Mouse (Mus musculus): ENCODE measurements around the gene Tnks1bp1. TPM values are rescaled to one million over a fixed set of nuclear protein-coding genes. Genes with fewer than 3 reads are reported as not detected.

The Tnks1bp1 gene
- polyA plus RNA-seq (2015; fragmentation: Nextera tagmentation; extraction: Ambion mirVana), result 20.1 and 24.9 TPM in 2 replicates

GRCm38 (mm10) chr2:85047596-85048167 lies at the start of gene Tnks1bp1:
Gene Tnks1bp1 (plus strand): TSS chr2:85048022.
- Histone ChIP-seq H3K36me3 (ENCODE audit: poor library complexity, severe bottlenecking) (peaks cover 55% of the 10 kb centered on the region), H3K4me3 (peak within 1 kb of the TSS; percentile 67), H3K27ac (peak within 1 kb of the TSS; percentile 94), H3K27me3 (no peaks in the 10 kb centered on the region), H3K4me1 (peaks cover 40% of the 10 kb centered on the region), H3K4me2 (peak within 1 kb of the TSS; percentile 69), H3K9ac (peak within 1 kb of the TSS; percentile 81), H3K9me3 (replicated peaks) (no peaks in the 10 kb centered on the region)
- peak; percentile 88 for ATAC-seq
- under 1% methylated on average over 42 of the region's 42 CpGs for WGBS

DNA sequence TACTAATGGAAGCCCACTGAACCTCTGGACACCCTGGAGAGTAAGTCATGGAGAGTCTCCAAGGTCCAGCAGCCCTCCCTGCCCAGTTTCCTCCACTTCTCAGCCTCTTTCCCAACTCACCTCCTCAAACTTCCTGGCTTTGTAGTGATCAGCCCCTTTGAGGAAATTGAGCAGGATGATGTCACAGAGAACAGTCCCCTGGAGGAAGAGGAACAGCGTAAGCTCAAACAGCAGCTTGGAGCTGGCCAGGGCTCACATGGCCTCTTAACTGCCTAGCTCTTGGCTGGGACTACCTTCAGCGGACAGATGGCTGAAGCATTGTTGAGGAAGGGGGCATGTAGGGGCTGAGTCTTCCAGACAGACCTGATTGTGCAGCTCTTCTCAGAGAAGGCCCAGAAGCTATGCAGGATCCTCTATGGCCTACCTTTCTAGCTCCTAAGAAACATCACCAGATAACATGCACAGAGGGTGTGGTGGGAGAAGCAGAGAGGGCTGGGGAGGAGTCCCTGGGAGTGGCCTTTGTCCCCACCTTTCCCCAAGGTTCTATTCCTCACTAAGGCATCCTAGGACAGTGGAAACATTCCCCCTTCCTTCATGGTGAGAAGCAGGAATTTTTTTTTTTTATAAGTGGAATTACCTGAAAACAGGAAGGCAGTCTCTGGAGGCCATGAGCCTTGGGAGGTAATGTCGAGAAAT lies 48.2 kb upstream of the Tnks1bp1 start:
- no peak for ATAC-seq
- no peaks in the 10 kb centered on the region for H3K9me3 ChIP-seq (replicated peaks)
- H3K4me1 ChIP-seq, result no peaks in the 10 kb centered on the region
- H3K4me2 ChIP-seq, result no peak overlapping the region
- no peak overlapping the region for H3K9ac ChIP-seq
- H3K36me3 ChIP-seq (ENCODE audit: poor library complexity, severe bottlenecking), result no peaks in the 10 kb centered on the region
- H3K27me3 ChIP-seq, result no peaks in the 10 kb centered on the region
- no peak overlapping the region for H3K4me3 ChIP-seq
- WGBS, result 81% methylated on average over 3 of the region's 3 CpGs
- no peak overlapping the region for H3K27ac ChIP-seq

GRCm38 (mm10) chr2:85001497-85001896 lies 46.3 kb upstream of the Tnks1bp1 start:
- ATAC-seq, result no peak
- Histone ChIP-seq H3K4me2 (no peak overlapping the region), H3K9me3 (replicated peaks) (no peaks in the 10 kb centered on the region), H3K27me3 (no peaks in the 10 kb centered on the region), H3K4me3 (no peak overlapping the region), H3K36me3 (ENCODE audit: poor library complexity, severe bottlenecking) (no peaks in the 10 kb centered on the region), H3K27ac (no peak overlapping the region), H3K4me1 (no peaks in the 10 kb centered on the region), H3K9ac (no peak overlapping the region)
- 70% methylated on average over 13 of the region's 13 CpGs for WGBS

DNA sequence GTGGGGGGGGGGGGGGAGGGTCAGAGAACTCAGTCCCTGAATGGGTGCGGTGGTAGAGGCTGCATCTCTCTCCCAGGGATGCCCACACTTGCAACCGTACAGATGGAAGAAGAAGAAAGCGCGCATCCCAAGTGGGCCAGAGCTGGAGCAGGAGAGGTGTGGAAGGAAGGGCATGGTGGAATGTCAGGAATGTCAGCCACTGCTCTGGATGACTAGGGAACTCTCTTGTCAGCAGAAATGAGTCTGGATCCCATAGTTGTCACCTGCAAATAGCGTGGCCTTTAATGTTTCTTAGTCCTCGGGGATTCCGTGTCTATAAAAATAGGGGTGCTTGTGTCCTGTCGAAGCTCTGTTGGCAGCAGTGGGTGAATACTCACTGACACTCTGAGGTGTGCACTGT lies 45.2 kb upstream of the Tnks1bp1 start:
- Histone ChIP-seq H3K9me3 (replicated peaks) (no peaks in the 10 kb centered on the region), H3K4me2 (no peak overlapping the region), H3K36me3 (ENCODE audit: poor library complexity, severe bottlenecking) (no peaks in the 10 kb centered on the region), H3K27ac (no peak overlapping the region), H3K9ac (no peak overlapping the region), H3K4me3 (no peak overlapping the region), H3K27me3 (no peaks in the 10 kb centered on the region), H3K4me1 (no peaks in the 10 kb centered on the region)
- no peak for ATAC-seq
- 85% methylated on average over 8 of the region's 8 CpGs for WGBS

DNA sequence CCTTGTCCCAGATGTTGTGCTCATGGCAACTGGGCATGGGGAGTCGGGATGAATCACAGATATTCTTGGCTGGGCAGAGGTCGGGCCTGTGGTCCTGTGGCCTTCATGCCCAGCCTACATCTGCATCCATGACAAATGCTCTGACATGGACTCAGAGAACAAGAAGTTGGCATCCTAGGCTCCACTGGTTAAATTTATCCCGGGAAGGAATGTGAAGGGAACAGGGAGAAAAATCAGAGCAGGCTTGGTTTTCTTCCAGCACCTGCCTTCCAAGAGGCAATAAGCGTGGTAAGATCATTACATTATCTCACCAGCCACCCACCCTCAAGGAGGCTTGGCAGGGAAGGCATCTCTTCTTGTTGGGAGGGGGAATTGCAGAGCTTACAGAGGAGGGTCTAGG lies 43.5 kb upstream of the Tnks1bp1 start:
- Histone ChIP-seq H3K4me2 (no peak overlapping the region), H3K4me1 (no peaks in the 10 kb centered on the region), H3K9me3 (replicated peaks) (no peaks in the 10 kb centered on the region), H3K27ac (no peak overlapping the region), H3K4me3 (no peak overlapping the region), H3K36me3 (ENCODE audit: poor library complexity, severe bottlenecking) (no peaks in the 10 kb centered on the region), H3K9ac (no peak overlapping the region), H3K27me3 (no peaks in the 10 kb centered on the region)
- 85% methylated on average over 4 of the region's 4 CpGs for WGBS
- no peak for ATAC-seq

- Histone ChIP-seq H3K27ac (no peak overlapping the region), H3K9ac (no peak overlapping the region), H3K36me3 (ENCODE audit: poor library complexity, severe bottlenecking) (no peaks in the 10 kb centered on the region), H3K9me3 (replicated peaks) (no peaks in the 10 kb centered on the region), H3K4me1 (no peaks in the 10 kb centered on the region), H3K27me3 (no peaks in the 10 kb centered on the region), H3K4me2 (no peak overlapping the region), H3K4me3 (no peak overlapping the region)
- 74% methylated on average over 7 of the region's 7 CpGs for WGBS
- no peak for ATAC-seq
These were observed 41.2 kb upstream of the Tnks1bp1 start for GRCm38 (mm10) chr2:85006600-85006999.

DNA sequence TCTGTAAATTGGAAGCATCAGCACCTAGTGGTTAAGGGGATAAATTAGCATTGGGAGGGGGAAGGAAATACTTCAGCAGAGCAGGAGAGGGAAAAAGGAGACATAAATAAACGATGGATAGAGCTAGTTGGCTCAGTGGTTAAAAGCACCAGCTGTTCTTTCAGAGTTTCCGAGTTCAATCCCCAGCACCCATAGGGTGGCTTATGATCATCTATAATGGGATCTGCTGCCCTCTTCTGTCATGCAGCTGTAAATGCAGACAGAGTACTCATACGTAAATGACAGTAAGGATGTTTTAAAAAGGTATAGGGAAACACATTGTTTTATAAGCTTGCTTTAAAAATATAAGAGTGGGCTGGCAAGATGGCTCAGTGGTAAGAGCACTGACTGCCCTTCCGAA lies 40.1 kb upstream of the Tnks1bp1 start:
- H3K4me1 ChIP-seq, result no peaks in the 10 kb centered on the region
- 20% methylated on average over 4 of the region's 4 CpGs for WGBS
- H3K27ac ChIP-seq, result no peak overlapping the region
- no peaks in the 10 kb centered on the region for H3K9me3 ChIP-seq (replicated peaks)
- H3K4me3 ChIP-seq, result no peak overlapping the region
- H3K9ac ChIP-seq, result no peak overlapping the region
- H3K4me2 ChIP-seq, result no peak overlapping the region
- ATAC-seq, result peak; percentile 60; the same call in 1 of the 2 replicates
- H3K27me3 ChIP-seq, result no peaks in the 10 kb centered on the region
- no peaks in the 10 kb centered on the region for H3K36me3 ChIP-seq (ENCODE audit: poor library complexity, severe bottlenecking)

DNA sequence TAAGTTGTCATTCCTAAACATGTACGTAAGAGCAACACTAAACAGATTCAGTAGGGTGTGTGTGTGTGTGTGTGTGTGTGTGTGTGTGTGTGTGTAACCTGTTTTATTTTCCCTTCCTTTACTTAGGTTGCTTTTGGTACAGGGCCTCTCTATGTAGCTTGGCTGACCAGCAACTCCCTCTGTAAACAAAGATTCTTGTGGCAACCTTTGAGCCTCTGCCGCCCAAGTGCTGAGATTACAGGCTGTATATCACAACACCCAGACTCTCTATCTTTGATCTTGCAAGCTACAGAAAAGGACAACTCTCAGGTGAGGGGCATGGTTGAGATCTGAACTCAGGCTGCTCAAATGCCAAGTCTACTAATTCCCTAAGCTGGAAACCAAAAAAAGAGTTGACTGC lies 38.6 kb upstream of the Tnks1bp1 start:
- Histone ChIP-seq H3K27me3 (no peaks in the 10 kb centered on the region), H3K9ac (no peak overlapping the region), H3K36me3 (ENCODE audit: poor library complexity, severe bottlenecking) (no peaks in the 10 kb centered on the region), H3K4me2 (no peak overlapping the region), H3K27ac (no peak overlapping the region), H3K4me3 (no peak overlapping the region), H3K9me3 (replicated peaks) (no peaks in the 10 kb centered on the region), H3K4me1 (no peaks in the 10 kb centered on the region)
- ATAC-seq, result no peak
- 98% methylated on average over 2 of the region's 2 CpGs for WGBS

DNA sequence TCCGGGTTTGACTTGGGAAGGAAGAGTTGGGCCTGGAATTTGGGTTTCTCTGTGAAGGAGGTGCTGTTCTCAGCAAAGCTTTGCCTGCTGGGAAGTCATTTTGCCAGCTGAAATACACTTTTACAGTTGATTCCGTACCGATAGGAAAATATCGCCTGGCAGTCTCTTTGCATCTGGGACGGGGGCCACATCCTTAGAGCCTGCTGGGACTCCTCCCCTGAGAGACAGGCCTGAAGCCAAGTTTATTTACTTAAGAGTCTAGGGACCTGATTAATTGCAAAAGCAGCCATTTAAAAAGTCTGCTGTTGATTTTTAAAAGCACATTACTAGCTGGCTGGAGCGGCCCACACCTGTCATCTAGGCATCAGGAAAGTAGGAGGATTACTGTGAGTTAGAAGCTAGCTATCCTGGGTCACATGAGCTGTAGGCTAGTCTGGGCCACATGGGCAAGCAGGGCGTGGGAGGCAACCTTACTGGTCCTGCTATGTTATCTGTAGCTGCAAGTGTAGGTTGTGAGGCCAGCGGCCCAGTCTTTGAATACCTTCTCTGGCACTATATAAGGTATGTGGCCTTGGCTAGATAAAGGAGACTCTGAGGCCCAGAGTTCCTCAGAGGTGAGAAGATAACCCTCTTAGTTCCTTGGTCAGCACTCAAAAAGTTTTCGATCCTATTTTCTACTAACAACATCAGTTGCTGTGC lies 35.8 kb upstream of the Tnks1bp1 start:
- Histone ChIP-seq H3K9me3 (replicated peaks) (no peaks in the 10 kb centered on the region), H3K27me3 (no peaks in the 10 kb centered on the region), H3K4me3 (no peak overlapping the region), H3K4me2 (no peak overlapping the region), H3K4me1 (no peaks in the 10 kb centered on the region), H3K27ac (no peak overlapping the region), H3K9ac (no peak overlapping the region), H3K36me3 (ENCODE audit: poor library complexity, severe bottlenecking) (no peaks in the 10 kb centered on the region)
- ATAC-seq, result peak; percentile 42; the same call in 1 of the 2 replicates
- WGBS, result 78% methylated on average over 9 of the region's 9 CpGs

- 84% methylated on average over 14 of the region's 14 CpGs for WGBS
- Histone ChIP-seq H3K27ac (no peak overlapping the region), H3K4me3 (no peak overlapping the region), H3K4me1 (no peaks in the 10 kb centered on the region), H3K27me3 (no peaks in the 10 kb centered on the region), H3K9ac (no peak overlapping the region), H3K36me3 (ENCODE audit: poor library complexity, severe bottlenecking) (no peaks in the 10 kb centered on the region), H3K4me2 (no peak overlapping the region), H3K9me3 (replicated peaks) (no peaks in the 10 kb centered on the region)
- ATAC-seq, result no peak; the same call in 1 of the 2 replicates
These were observed 35.1 kb upstream of the Tnks1bp1 start for GRCm38 (mm10) chr2:85012679-85013078.

- Histone ChIP-seq H3K4me1 (no peaks in the 10 kb centered on the region), H3K9ac (no peak overlapping the region), H3K4me3 (no peak overlapping the region), H3K27ac (no peak overlapping the region), H3K4me2 (no peak overlapping the region), H3K36me3 (ENCODE audit: poor library complexity, severe bottlenecking) (no peaks in the 10 kb centered on the region), H3K27me3 (no peaks in the 10 kb centered on the region), H3K9me3 (replicated peaks) (no peaks in the 10 kb centered on the region)
- 82% methylated on average over 5 of the region's 5 CpGs for WGBS
- ATAC-seq, result no peak
These were observed 33.8 kb upstream of the Tnks1bp1 start for GRCm38 (mm10) chr2:85013826-85014587.

DNA sequence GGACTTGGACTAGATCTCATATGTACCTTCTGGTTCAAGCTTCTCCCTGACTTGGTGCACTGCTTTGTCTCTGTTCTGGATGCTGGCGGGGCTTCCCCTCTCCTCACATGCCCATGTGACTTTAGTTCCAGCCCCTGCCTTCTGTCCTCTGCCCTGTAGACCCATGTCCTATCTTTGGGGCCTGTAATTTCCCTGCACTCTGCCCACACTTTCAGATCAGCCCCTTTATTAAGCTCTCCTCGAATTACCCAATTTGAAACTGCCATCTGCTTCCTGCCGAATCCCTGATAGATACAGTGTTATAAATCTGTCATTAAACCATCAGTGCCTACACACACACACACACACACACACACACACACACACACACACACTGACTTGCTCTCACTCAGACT lies 33.2 kb upstream of the Tnks1bp1 start:
- no peak overlapping the region for H3K27ac ChIP-seq
- no peaks in the 10 kb centered on the region for H3K36me3 ChIP-seq (ENCODE audit: poor library complexity, severe bottlenecking)
- no peak overlapping the region for H3K4me3 ChIP-seq
- no peaks in the 10 kb centered on the region for H3K4me1 ChIP-seq
- no peak overlapping the region for H3K9ac ChIP-seq
- no peaks in the 10 kb centered on the region for H3K27me3 ChIP-seq
- no peak for ATAC-seq
- H3K9me3 ChIP-seq (replicated peaks), result no peaks in the 10 kb centered on the region
- WGBS, result 51% methylated on average over 3 of the region's 3 CpGs
- no peak overlapping the region for H3K4me2 ChIP-seq
